Mouse (Mus musculus) frontal cortex, postnatal 36 days (tissue): ENCODE measurements around the gene Gm12184.
"Not testable (repeated sequence)": the region's sequence is repeated elsewhere in the genome, so short reads cannot be mapped to it uniquely, and the experiment has no call there.

Source experiments
- DNase-seq, 2 experiments: peaks; one replicate each; pipeline ENCODE4 v3.0.0; 2022; ENCODE audit warnings: low spot score in 2 of 2

Gene Gm12184

GRCm38 (mm10) chr11:48822768-48823512 is 3.5 kb downstream of the Gm12184 start:
- DNase-seq = no peak

- DNase-seq = not testable (repeated sequence)
Measured at GRCm38 (mm10) chr11:48821299-48821698, 5.2 kb downstream of the Gm12184 start.

- DNase-seq = no peak
Measured at GRCm38 (mm10) chr11:48820308-48820674, 6.2 kb downstream of the Gm12184 start.

GRCm38 (mm10) chr11:48819614-48820307 is 6.7 kb downstream of the Gm12184 start:
- DNase-seq = no peak

- DNase-seq = peak; percentile 85 to 96
Measured at GRCm38 (mm10) chr11:48818346-48818745, 8.1 kb downstream of the Gm12184 start.

- no peak for DNase-seq
Measured at GRCm38 (mm10) chr11:48817794-48818193, 8.7 kb downstream of the Gm12184 start.

GRCm38 (mm10) chr11:48816800-48817665 is 9.4 kb downstream of the Gm12184 start, which contains the start of gene Trim41:
Gene Trim41 (minus strand): TSS chr11:48817353.
- peak; percentile 98 to 99 for DNase-seq

GRCm38 (mm10) chr11:48816281-48816781 is 10.1 kb downstream of the Gm12184 start:
- peak in 1 of 2 experiments; percentile 34 for DNase-seq

GRCm38 (mm10) chr11:48815851-48816250 is 10.6 kb downstream of the Gm12184 start:
- no peak for DNase-seq

GRCm38 (mm10) chr11:48813782-48814181 is 12.7 kb downstream of the Gm12184 start:
- no peak for DNase-seq

- no peak for DNase-seq
Measured at GRCm38 (mm10) chr11:48810142-48810541, 16.3 kb downstream of the Gm12184 start.

GRCm38 (mm10) chr11:48809434-48809830 is 17.0 kb downstream of the Gm12184 start:
- DNase-seq = no peak

- DNase-seq = no peak
Measured at GRCm38 (mm10) chr11:48808737-48809433, 17.6 kb downstream of the Gm12184 start.

- no peak for DNase-seq
Measured at GRCm38 (mm10) chr11:48808304-48808646, 18.2 kb downstream of the Gm12184 start.

- no peak for DNase-seq
Measured at GRCm38 (mm10) chr11:48807563-48808303, 18.7 kb downstream of the Gm12184 start.

GRCm38 (mm10) chr11:48806856-48807562 is 19.4 kb downstream of the Gm12184 start:
- DNase-seq = peak; percentile 55 to 57

GRCm38 (mm10) chr11:48804922-48805321 is 21.5 kb downstream of the Gm12184 start:
- no peak for DNase-seq

GRCm38 (mm10) chr11:48803988-48804387 is 22.5 kb downstream of the Gm12184 start:
- DNase-seq = no peak

- no peak for DNase-seq
Measured at GRCm38 (mm10) chr11:48801831-48802772, 24.4 kb downstream of the Gm12184 start.
